Mouse (Mus musculus) adrenal gland, postnatal 10 days (tissue): ENCODE results near the gene Tmem109. TPM values are rescaled to one million over a fixed set of nuclear protein-coding genes. Genes with fewer than 3 reads are reported as not detected.

Experiments
- DNase-seq: peaks from one replicate; pipeline ENCODE4 v3.0.0; 2021; ENCODE audit warnings: mixed read lengths
- total RNA-seq, 2 experiments: library from RNA; stranded (reverse); gene quantifications; 2 replicates each; pipeline ENCODE4 v1.2.3; 2021

Tmem109 gene
- total RNA-seq, 2 experiments from 2014 or later: 84.0 to 93.2 TPM

GRCm38 (mm10) chr19:10892201-10892600 lies 10.4 kb upstream of the Tmem109 start:
- no peak for DNase-seq

GRCm38 (mm10) chr19:10880975-10881425 lies 801 bp downstream of the Tmem109 start:
- no peak for DNase-seq

GRCm38 (mm10) chr19:10880085-10880974 lies 1.5 kb downstream of the Tmem109 start:
- peak; percentile 45 for DNase-seq

GRCm38 (mm10) chr19:10878201-10878837 lies 3.5 kb downstream of the Tmem109 start:
- DNase-seq: no peak

GRCm38 (mm10) chr19:10871328-10871961 lies 10.4 kb downstream of the Tmem109 start:
- no peak for DNase-seq

GRCm38 (mm10) chr19:10870676-10871075 lies 11.1 kb downstream of the Tmem109 start:
- DNase-seq: no peak

- no peak for DNase-seq
Measured at GRCm38 (mm10) chr19:10869886-10870527, 11.8 kb downstream of the Tmem109 start, which contains the start of gene Tmem132a. Tmem132a (minus strand) TSS chr19:10869940.

- peak; percentile 88 for DNase-seq
Measured at GRCm38 (mm10) chr19:10869241-10869885, 12.4 kb downstream of the Tmem109 start.

GRCm38 (mm10) chr19:10868623-10869141 lies 13.1 kb downstream of the Tmem109 start:
- no peak for DNase-seq

- no peak for DNase-seq
Measured at GRCm38 (mm10) chr19:10867946-10868622, 13.7 kb downstream of the Tmem109 start.

- no peak for DNase-seq
Measured at GRCm38 (mm10) chr19:10866351-10866750, 15.4 kb downstream of the Tmem109 start.

- DNase-seq: no peak
Measured at GRCm38 (mm10) chr19:10860072-10860497, 21.7 kb downstream of the Tmem109 start.

GRCm38 (mm10) chr19:10856520-10856919 lies 25.3 kb downstream of the Tmem109 start:
- DNase-seq: no peak

- DNase-seq: no peak
Measured at GRCm38 (mm10) chr19:10855422-10855821, 26.4 kb downstream of the Tmem109 start.

GRCm38 (mm10) chr19:10847311-10848087 lies 34.3 kb downstream of the Tmem109 start:
- peak; percentile 84 for DNase-seq

GRCm38 (mm10) chr19:10846150-10846549 lies 35.7 kb downstream of the Tmem109 start:
- DNase-seq: no peak

- no peak for DNase-seq
Measured at GRCm38 (mm10) chr19:10845454-10845853, 36.3 kb downstream of the Tmem109 start.

GRCm38 (mm10) chr19:10844206-10844605 lies 37.6 kb downstream of the Tmem109 start:
- no peak for DNase-seq

- DNase-seq: no peak
Measured at GRCm38 (mm10) chr19:10842914-10843313, 38.9 kb downstream of the Tmem109 start.
